Mouse (Mus musculus) urinary bladder, adult 2 months (tissue): ENCODE measurements around the gene Cryzl1. TPM values are rescaled to one million over a fixed set of nuclear protein-coding genes. Genes with fewer than 3 reads are reported as not detected.

Source experiments
- DNase-seq: peaks from one replicate; pipeline ENCODE4 v3.0.0; 2022; ENCODE audit warnings: low spot score
- polyA plus RNA-seq: library from polyadenylated mRNA; depleted of rRNA; stranded (reverse); fragments of >200 nt; gene quantifications from 2 replicates; pipeline ENCODE4 v1.2.3, GENCODE M21; 2012; rRNA removed

Gene Cryzl1
- 53.7 and 66.1 TPM in 2 replicates for polyA plus RNA-seq

GRCm38 (mm10) chr16:91728123-91729065, at the start of gene Cryzl1:
Cryzl1 (minus strand) TSS chr16:91728975.
- peak; percentile 86 for DNase-seq

- no peak for DNase-seq
Measured at GRCm38 (mm10) chr16:91772586-91772985, 43.8 kb upstream of the Cryzl1 start.

- no peak for DNase-seq
Measured at GRCm38 (mm10) chr16:91771334-91771733, 42.6 kb upstream of the Cryzl1 start.

GRCm38 (mm10) chr16:91770662-91771061, 41.9 kb upstream of the Cryzl1 start:
- DNase-seq, result no peak

GRCm38 (mm10) chr16:91769911-91770310, 41.1 kb upstream of the Cryzl1 start:
- no peak for DNase-seq

- DNase-seq, result no peak
Measured at GRCm38 (mm10) chr16:91768586-91768985, 39.8 kb upstream of the Cryzl1 start.

GRCm38 (mm10) chr16:91767165-91767701, 38.5 kb upstream of the Cryzl1 start:
- no peak for DNase-seq

- DNase-seq, result no peak
Measured at GRCm38 (mm10) chr16:91765816-91766210, 37.0 kb upstream of the Cryzl1 start.

GRCm38 (mm10) chr16:91765121-91765815, 36.5 kb upstream of the Cryzl1 start:
- no peak for DNase-seq

GRCm38 (mm10) chr16:91764414-91764813, 35.6 kb upstream of the Cryzl1 start:
- no peak for DNase-seq

- no peak for DNase-seq
Measured at GRCm38 (mm10) chr16:91763975-91764374, 35.2 kb upstream of the Cryzl1 start.

GRCm38 (mm10) chr16:91762476-91762875, 33.7 kb upstream of the Cryzl1 start:
- DNase-seq, result no peak

- DNase-seq, result no peak
Measured at GRCm38 (mm10) chr16:91761761-91762160, 33.0 kb upstream of the Cryzl1 start.

- no peak for DNase-seq
Measured at GRCm38 (mm10) chr16:91761202-91761601, 32.4 kb upstream of the Cryzl1 start.

GRCm38 (mm10) chr16:91754957-91755356, 26.2 kb upstream of the Cryzl1 start:
- no peak for DNase-seq

- DNase-seq, result no peak
Measured at GRCm38 (mm10) chr16:91753611-91754010, 24.8 kb upstream of the Cryzl1 start.

GRCm38 (mm10) chr16:91751644-91752385, 23.0 kb upstream of the Cryzl1 start:
- no peak for DNase-seq

GRCm38 (mm10) chr16:91747567-91747966, 18.8 kb upstream of the Cryzl1 start:
- no peak for DNase-seq

GRCm38 (mm10) chr16:91746101-91746950, 17.6 kb upstream of the Cryzl1 start:
- no peak for DNase-seq

GRCm38 (mm10) chr16:91743055-91743454, 14.3 kb upstream of the Cryzl1 start:
- no peak for DNase-seq

GRCm38 (mm10) chr16:91740918-91741255, 12.1 kb upstream of the Cryzl1 start:
- DNase-seq, result no peak
